Mouse (Mus musculus) ES-Bruce4 (cell line): ENCODE results near the gene Ulk4. TPM values are rescaled to one million over a fixed set of nuclear protein-coding genes. Genes with fewer than 3 reads are reported as not detected.
"Not testable (repeated sequence)": the region's sequence is repeated elsewhere in the genome, so short reads cannot be mapped to it uniquely, and the experiment has no call there.

Source experiments
- H3K27ac ChIP-seq: 2 replicates; pipeline ENCODE4 v1.5.1; 2012; ENCODE audit warnings: low read length, inconsistent platforms; ENCODE audit not compliant: insufficient read depth
- H3K27me3 ChIP-seq: 2 replicates; pipeline ENCODE4 v1.6.1; 2012; ENCODE audit warnings: mild to moderate bottlenecking, low read length, inconsistent platforms; ENCODE audit not compliant: control insufficient read depth, poor library complexity, insufficient read depth, severe bottlenecking
- H3K36me3 ChIP-seq: 2 replicates; pipeline ENCODE4 v1.6.1; 2012; ENCODE audit warnings: inconsistent platforms, mild to moderate bottlenecking, low read length, moderate library complexity; ENCODE audit not compliant: control insufficient read depth, poor library complexity, insufficient read depth, severe bottlenecking
- H3K4me1 ChIP-seq: one replicate; pipeline ENCODE4 v1.8.1; 2011; ENCODE audit warnings: low read length; ENCODE audit not compliant: control insufficient read depth, insufficient read depth
- H3K4me3 ChIP-seq: 2 replicates; pipeline ENCODE4 v1.5.1; 2011; ENCODE audit warnings: low read depth, mild to moderate bottlenecking, low read length
- H3K9ac ChIP-seq: 2 replicates; pipeline ENCODE4 v1.6.1; 2012; ENCODE audit warnings: low read depth, mild to moderate bottlenecking, inconsistent platforms; ENCODE audit not compliant: poor library complexity, severe bottlenecking
- H3K9me3 ChIP-seq: replicated peaks from 2 replicates; pipeline ENCODE4 v1.6.1; 2012; ENCODE audit warnings: mild to moderate bottlenecking, low read length, inconsistent platforms; ENCODE audit not compliant: control insufficient read depth, poor library complexity, insufficient read depth, severe bottlenecking
- CTCF ChIP-seq: IDR thresholded peaks from one replicate; pipeline ENCODE4 v1.8.1; 2011; ENCODE audit warnings: low read depth, low read length
- EP300 ChIP-seq: IDR thresholded peaks from 2 replicates; pipeline ENCODE4 v1.6.1; 2011; ENCODE audit warnings: low read depth, low read length; ENCODE audit not compliant: insufficient read depth
- POLR2A ChIP-seq: IDR thresholded peaks from one replicate; pipeline ENCODE4 v1.8.1; 2011; ENCODE audit warnings: low read length; ENCODE audit not compliant: insufficient read depth
- polyA plus RNA-seq: library from polyadenylated mRNA; stranded (reverse); fragments of >200 nt; gene quantifications from 2 replicates; pipeline ENCODE4 v1.2.4, GENCODE M21; 2011; ENCODE audit warnings: low read depth; ENCODE audit not compliant: missing spikeins, insufficient read depth, insufficient read length

The Ulk4 gene
- polyA plus RNA-seq, 1 experiment: 3.3 TPM

DNA sequence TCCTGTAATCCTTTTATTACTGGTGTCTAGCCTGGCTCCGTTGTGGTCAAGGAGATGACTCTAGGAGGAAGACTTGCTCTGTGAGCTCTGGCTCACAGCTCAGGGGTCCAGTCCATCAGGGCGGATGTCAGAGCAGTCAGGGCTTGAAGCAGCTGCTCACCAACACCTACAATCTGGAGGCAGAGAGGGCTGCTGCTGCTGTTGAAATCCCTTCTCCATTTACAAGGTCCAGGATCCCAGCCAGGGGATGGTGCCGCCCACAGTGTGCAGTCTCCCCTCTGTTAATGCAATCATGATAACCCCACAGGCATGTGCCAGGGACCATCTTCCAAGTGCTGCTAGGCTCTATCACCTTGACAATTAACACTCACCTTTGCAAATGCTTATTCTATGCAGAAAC is 220.5 kb downstream of the Ulk4 start:
- Histone ChIP-seq H3K9ac (no peak overlapping the region), H3K27ac (no peak overlapping the region), H3K4me3 (no peak overlapping the region), H3K36me3 (no peaks in the 10 kb centered on the region), H3K9me3 (no peaks in the 10 kb centered on the region), H3K4me1 (peaks cover 1% of the 10 kb centered on the region), H3K27me3 (no peaks in the 10 kb centered on the region)
- TF ChIP-seq EP300 (no peak), POLR2A (no peak), CTCF (no peak)

DNA sequence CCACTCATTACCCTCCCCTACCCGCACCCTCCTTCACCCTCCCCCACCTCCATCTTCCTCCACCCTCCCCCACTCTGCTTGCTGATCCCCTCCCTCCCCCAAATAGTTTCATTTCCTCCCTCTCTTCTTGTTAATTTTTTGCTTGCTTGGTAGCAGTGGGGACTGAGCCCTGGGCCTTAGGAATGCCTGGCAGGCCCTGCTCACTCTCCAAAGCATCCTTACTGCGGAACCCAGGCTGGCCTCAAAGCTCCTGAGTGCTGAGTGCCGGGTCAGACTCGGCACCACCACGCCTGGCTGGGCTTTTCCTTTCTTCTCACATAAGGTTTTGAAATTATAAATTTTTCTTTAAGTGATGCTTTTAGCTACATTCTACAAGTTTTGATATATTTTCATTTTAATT is 221.0 kb downstream of the Ulk4 start:
- Histone ChIP-seq H3K9ac (no peak overlapping the region), H3K9me3 (no peaks in the 10 kb centered on the region), H3K4me1 (peaks cover 1% of the 10 kb centered on the region), H3K36me3 (no peaks in the 10 kb centered on the region), H3K4me3 (no peak overlapping the region), H3K27me3 (no peaks in the 10 kb centered on the region), H3K27ac (no peak overlapping the region)
- TF ChIP-seq POLR2A (no peak), EP300 (no peak), CTCF (no peak)

DNA sequence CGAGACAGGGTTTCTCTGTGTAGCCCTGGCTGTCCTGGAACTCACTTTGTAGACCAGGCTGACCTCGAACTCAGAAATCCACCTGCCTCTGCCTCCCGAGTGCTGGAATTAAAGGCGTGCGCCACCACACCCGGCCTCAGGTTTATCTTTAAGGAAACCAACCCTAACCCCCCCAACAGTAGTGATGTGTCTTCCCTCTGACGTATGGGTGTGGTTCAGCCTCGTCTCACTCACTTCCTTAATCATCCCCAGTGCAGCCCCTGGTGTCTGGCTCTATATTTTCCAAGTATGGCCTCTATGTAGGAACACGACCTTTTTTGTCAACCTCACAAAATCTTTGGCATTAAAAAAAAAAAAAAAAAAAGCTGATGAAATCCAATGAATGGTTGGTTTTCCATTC is 231.3 kb downstream of the Ulk4 start:
- H3K27ac ChIP-seq, H3K27me3 ChIP-seq, H3K36me3 ChIP-seq, H3K4me3 ChIP-seq, H3K9me3 ChIP-seq, H3K4me1 ChIP-seq, H3K9ac ChIP-seq: not testable (repeated sequence)

DNA sequence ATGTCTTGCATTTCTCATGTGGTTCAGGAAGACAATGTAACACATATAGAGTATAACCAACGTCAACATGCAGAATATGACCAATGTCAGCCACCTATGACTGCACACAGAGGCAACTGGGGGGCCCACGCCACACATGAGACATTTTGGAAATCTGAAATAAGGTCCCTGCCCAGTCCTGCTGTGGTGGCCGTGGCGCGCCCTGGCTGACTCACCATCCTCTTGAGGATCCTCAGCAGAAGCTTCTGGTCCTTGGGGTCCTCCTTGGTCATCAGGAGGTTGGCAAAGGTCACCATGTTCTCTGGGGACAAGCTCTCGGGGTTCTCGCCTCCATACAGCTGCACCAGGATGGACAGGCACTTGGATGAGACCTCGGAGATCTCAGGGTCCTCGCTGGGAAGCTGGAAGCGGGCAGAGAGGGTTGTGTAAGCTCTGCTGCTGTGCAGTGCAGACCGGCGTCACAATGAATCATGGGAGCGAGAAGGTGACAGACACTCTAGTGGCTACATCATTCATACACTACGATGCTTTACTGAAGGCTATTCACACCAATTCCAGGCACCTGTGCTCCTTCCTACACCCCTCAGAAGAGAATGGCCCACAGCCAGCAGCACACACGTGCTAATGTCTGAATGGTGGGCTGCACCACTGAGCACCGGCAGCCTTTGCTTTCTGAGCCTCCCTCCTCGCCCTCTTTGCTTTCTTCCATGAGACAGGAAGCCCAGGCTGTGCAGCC is 232.4 kb downstream of the Ulk4 start:
- Histone ChIP-seq H3K27me3 (no peaks in the 10 kb centered on the region), H3K4me1 (no peaks in the 10 kb centered on the region), H3K4me3 (no peak overlapping the region), H3K9ac (no peak overlapping the region), H3K9me3 (no peaks in the 10 kb centered on the region), H3K27ac (no peak overlapping the region), H3K36me3 (no peaks in the 10 kb centered on the region)
- no peak for TF ChIP-seq EP300
- no peak for TF ChIP-seq POLR2A
- no peak for TF ChIP-seq CTCF

DNA sequence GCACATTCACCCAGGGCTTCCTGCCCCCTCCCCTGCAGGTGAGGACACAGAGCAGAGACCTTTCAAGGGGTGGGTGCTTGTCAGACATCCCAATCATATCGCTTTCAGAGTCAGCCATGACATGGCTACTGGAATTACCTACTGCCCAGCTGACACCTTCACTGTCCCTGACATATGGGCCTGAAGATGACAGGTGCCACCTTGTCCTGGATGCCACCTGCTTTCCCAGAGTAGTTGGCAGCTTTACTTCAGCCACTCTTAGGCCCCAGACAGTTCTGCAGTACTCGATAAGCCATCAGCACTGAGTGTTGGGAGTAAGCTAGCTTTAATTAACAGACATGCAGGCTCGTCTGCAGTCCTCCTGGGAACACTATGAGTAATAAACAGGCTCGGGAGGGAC is 234.0 kb downstream of the Ulk4 start:
- Histone ChIP-seq H3K4me3 (no peak overlapping the region), H3K36me3 (no peaks in the 10 kb centered on the region), H3K27me3 (no peaks in the 10 kb centered on the region), H3K27ac (no peak overlapping the region), H3K4me1 (no peaks in the 10 kb centered on the region), H3K9ac (no peak overlapping the region), H3K9me3 (no peaks in the 10 kb centered on the region)
- TF ChIP-seq EP300 (no peak), POLR2A (no peak), CTCF (no peak)

DNA sequence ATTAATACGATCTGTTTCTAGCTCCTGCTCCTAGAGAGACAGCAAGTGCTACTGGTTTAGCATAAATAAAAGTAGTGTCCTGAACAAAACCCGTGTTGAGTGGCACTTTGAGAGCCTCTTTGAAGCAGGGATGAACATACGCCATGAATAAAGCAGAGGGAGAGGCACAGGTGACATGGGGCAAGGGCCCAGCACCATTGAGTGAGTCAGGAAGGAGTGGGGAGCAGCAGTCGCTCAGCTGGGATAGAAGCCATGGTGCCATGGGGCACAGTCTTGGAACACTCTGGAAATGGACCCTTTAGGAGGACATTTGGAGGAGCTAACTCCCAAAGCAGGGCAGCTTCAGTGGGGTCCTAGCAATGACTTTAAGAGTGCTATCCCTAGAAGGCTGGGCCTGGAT is 238.6 kb downstream of the Ulk4 start:
- H3K27ac ChIP-seq: no peak overlapping the region
- H3K9me3 ChIP-seq: no peaks in the 10 kb centered on the region
- H3K4me1 ChIP-seq: no peaks in the 10 kb centered on the region
- no peak overlapping the region for H3K9ac ChIP-seq
- H3K27me3 ChIP-seq: no peaks in the 10 kb centered on the region
- no peak overlapping the region for H3K4me3 ChIP-seq
- TF ChIP-seq CTCF (no peak), POLR2A (no peak), EP300 (no peak)
- no peaks in the 10 kb centered on the region for H3K36me3 ChIP-seq
